Mouse (Mus musculus): ENCODE data around the gene Prss30.
A peak's percentile ranks its signal among the peaks of the same experiment; 100 is the strongest.

- peak; percentile 86 for TF ChIP-seq CTCF (IDR thresholded peaks at IDR 0.05; ENCODE audit: control insufficient read depth, insufficient read depth, low read length)
- no peak for TF ChIP-seq POLR2A (IDR thresholded peaks at IDR 0.05; ENCODE audit: borderline replicate concordance, control insufficient read depth, low read depth, low read length)
These were observed 11.1 kb downstream of the Prss30 start for GRCm38 (mm10) chr17:23969231-23969630.
